Mouse (Mus musculus): Measurements from ENCODE around the gene Clcnkb.

GRCm38 (mm10) chr4:141398545-141398944, 17.3 kb downstream of the Clcnkb start, which contains the start of gene Clcnka:
- TF ChIP-seq POLR2A (IDR thresholded peaks at IDR 0.05; ENCODE audit: control insufficient read depth, low read depth, low read length) (no peak), CTCF (IDR thresholded peaks at IDR 0.05; ENCODE audit: control insufficient read depth, insufficient read depth, insufficient replicate concordance, low read depth, low read length) (no peak)
